Mouse (Mus musculus) heart, postnatal 0 days (tissue): ENCODE measurements around the gene 1110051M20Rik. TPM values are rescaled to one million over a fixed set of nuclear protein-coding genes. Genes with fewer than 3 reads are reported as not detected.
"Not testable (repeated sequence)": the region's sequence is repeated elsewhere in the genome, so short reads cannot be mapped to it uniquely, and the experiment has no call there.

Experiments
- ATAC-seq: fragments of 200-750 bp; cut with Nextera tagmentation; 2 replicates; pipeline ENCODE4 v1.8.0; 2017; ENCODE audit warnings: low read depth, moderate number of reproducible peaks, moderate library complexity; ENCODE audit not compliant: insufficient read depth
- DNase-seq: peaks from one replicate; pipeline ENCODE4 v3.0.0-alpha.2; 2016; ENCODE audit warnings: low spot score
- H3K27ac ChIP-seq: fragments of 300-500 bp; sonication (generic); 2 replicates; pipeline ENCODE4 v1.5.1; 2014; ENCODE audit warnings: low read depth, mild to moderate bottlenecking
- H3K27me3 ChIP-seq: fragments of 300-500 bp; sonication (generic); 2 replicates; pipeline ENCODE4 v1.6.1; 2014; ENCODE audit warnings: low read length, mixed read lengths; ENCODE audit not compliant: control insufficient read depth, insufficient read depth
- H3K36me3 ChIP-seq: fragments of 300-500 bp; sonication (generic); replicated peaks from 2 replicates; pipeline ENCODE4 v1.6.1; 2014; ENCODE audit warnings: low read length, mixed read lengths; ENCODE audit not compliant: control insufficient read depth, insufficient read depth
- H3K4me1 ChIP-seq: fragments of 300-500 bp; sonication (generic); 2 replicates; pipeline ENCODE4 v1.6.1; 2014; ENCODE audit warnings: antibody characterized with exemption; ENCODE audit not compliant: control insufficient read depth, insufficient read depth
- H3K4me2 ChIP-seq: fragments of 300-500 bp; sonication (generic); 2 replicates; pipeline ENCODE4 v1.6.1; 2014; ENCODE audit warnings: low read depth, mild to moderate bottlenecking, low read length, moderate library complexity
- H3K4me3 ChIP-seq: fragments of 300-500 bp; sonication (generic); 2 replicates; pipeline ENCODE4 v1.5.1; 2014; ENCODE audit warnings: low read depth, low read length
- H3K9ac ChIP-seq: fragments of 300-500 bp; sonication (generic); replicated peaks from 2 replicates; pipeline ENCODE4 v1.6.1; 2014; ENCODE audit warnings: low read depth, low read length, mixed read lengths
- H3K9me3 ChIP-seq: fragments of 300-500 bp; sonication (generic); replicated peaks from 2 replicates; pipeline ENCODE4 v1.6.1; 2016; ENCODE audit warnings: low read length; ENCODE audit not compliant: control insufficient read depth
- CTCF ChIP-seq: IDR thresholded peaks from 2 replicates; pipeline ENCODE4 v1.5.1; 2016; ENCODE audit warnings: antibody characterized with exemption, control low read depth, low read depth
- EP300 ChIP-seq: IDR thresholded peaks from 2 replicates; pipeline ENCODE4 v1.6.1; 2016; ENCODE audit warnings: antibody characterized with exemption, low read depth
- WGBS: fragments of 180-500 bp; shearing (Covaris S2); extraction: QIAGEN DNeasy Blood & Tissue Kit; methylation state at CpG from one replicate; pipeline ENCODE4 v1.1.7; 2014; 5-methylcytosine and 5-hydroxymethylcytosine counted together
- polyA plus RNA-seq: library from polyadenylated mRNA; unstranded; fragments of >200 nt; fragmentation: Nextera tagmentation; extraction: Ambion mirVana; gene quantifications from 2 replicates; pipeline ENCODE4 v1.2.1, GENCODE M21; 2015
- total RNA-seq: library from RNA; depleted of rRNA; stranded (reverse); fragments of >200 nt; gene quantifications from 2 replicates; pipeline ENCODE4 v1.2.3, GENCODE M21; 2014; ENCODE audit warnings: low replicate concordance; rRNA removed

Gene 1110051M20Rik
- total RNA-seq (24.5 and 32.0 TPM in 2 replicates), polyA plus RNA-seq (24.6 and 27.8 TPM in 2 replicates)

DNA sequence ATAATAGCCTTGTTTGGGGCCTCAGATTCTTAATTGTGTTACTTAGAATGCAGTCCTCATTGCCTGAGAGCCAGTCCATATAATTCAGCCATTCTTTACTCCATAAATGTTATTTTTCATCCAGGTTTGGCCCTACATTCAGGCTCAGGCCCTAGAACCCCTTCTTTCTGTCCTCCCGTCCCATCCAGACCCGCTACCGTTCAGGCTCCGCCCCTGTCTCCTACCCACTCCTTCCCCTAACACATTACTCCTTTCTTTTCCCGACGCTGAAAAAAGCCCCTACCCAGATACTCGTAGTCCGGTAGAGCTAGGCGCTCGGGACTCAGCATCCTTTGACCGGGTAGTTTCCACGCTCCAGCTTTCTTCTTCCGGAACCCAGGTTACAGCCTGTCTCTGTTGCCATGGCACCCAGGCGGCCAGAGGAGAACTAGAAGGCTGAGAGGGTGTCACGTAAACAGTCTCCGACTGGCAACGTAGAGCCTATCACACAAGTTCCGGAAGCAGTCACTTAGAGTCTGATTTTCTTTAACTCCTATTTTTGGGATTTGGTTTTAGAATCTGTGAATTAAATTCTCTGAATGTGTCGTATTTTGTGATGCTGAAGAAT, at the start of gene 1110051M20Rik:
Gene 1110051M20Rik, minus strand, starts transcription at position 419 of the 607 bp plus-strand sequence.
- Histone ChIP-seq H3K4me2 (peak within 1 kb of the TSS; percentile 61), H3K4me3 (peak within 1 kb of the TSS; percentile 51), H3K9ac (no peak within 1 kb of the TSS), H3K4me1 (0 out of 2 replicates have a peak, but pooled peaks cover 5% of the 10 kb centered on the region), H3K27me3 (no peaks in the 10 kb centered on the region), H3K36me3 (no peaks in the 10 kb centered on the region), H3K27ac (no peak within 1 kb of the TSS), H3K9me3 (no peaks in the 10 kb centered on the region)
- 1% methylated on average over 19 of the region's 19 CpGs for WGBS
- no peak for TF ChIP-seq CTCF
- no peak for TF ChIP-seq EP300
- peak; percentile 86 for DNase-seq
- ATAC-seq = peak; percentile 93

DNA sequence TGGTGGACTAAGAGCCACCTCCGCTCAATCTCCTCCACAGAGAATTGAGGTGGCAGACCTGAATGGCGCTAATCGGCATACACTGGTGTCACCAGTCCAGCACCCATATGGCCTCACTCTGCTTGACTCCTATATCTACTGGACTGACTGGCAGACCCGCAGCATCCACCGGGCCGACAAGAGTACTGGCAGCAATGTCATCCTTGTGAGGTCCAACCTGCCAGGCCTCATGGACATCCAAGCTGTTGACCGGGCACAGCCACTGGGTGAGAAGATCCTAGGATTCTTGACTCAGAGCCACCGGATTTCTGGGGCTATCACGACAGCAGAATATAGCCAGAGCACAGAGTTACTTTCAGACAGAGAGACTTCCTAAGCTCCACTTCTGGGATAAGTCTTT, 49.5 kb upstream of the 1110051M20Rik start:
- Histone ChIP-seq H3K9me3 (no peaks in the 10 kb centered on the region), H3K4me2 (no peak overlapping the region), H3K9ac (no peak overlapping the region), H3K27ac (no peak overlapping the region), H3K27me3 (no peaks in the 10 kb centered on the region), H3K36me3 (peaks cover 76% of the 10 kb centered on the region), H3K4me3 (no peak overlapping the region), H3K4me1 (no peaks in the 10 kb centered on the region)
- DNase-seq (no peak), ATAC-seq (no peak)
- TF ChIP-seq EP300 = no peak
- no peak for TF ChIP-seq CTCF
- 89% methylated on average over 9 of the region's 9 CpGs for WGBS

DNA sequence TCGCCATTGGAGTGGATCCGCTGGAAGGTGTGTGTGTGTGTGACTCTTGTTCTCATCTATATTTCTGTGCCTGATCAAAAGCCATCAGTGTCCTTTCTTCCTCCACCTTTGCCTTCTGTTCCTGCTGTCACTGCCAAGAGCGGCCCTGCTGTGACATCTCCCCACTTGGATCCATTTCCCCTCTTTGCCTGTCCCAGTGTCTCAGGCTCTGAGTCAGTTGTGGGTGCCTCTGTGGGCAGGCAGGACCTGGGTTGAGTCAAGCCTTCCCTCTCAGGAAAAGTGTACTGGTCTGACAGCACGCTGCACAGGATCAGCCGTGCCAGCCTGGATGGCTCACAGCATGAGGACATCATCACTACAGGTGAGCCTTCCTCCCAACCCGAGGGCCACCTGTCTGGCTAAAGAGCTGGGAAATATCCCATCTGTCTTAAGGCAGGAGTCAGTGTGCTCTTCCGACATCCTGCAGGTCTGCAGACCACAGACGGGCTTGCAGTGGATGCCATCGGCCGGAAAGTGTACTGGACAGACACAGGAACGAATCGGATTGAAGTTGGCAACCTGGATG, 47.6 kb upstream of the 1110051M20Rik start:
- DNase-seq = no peak
- H3K36me3 ChIP-seq = peaks cover 81% of the 10 kb centered on the region

DNA sequence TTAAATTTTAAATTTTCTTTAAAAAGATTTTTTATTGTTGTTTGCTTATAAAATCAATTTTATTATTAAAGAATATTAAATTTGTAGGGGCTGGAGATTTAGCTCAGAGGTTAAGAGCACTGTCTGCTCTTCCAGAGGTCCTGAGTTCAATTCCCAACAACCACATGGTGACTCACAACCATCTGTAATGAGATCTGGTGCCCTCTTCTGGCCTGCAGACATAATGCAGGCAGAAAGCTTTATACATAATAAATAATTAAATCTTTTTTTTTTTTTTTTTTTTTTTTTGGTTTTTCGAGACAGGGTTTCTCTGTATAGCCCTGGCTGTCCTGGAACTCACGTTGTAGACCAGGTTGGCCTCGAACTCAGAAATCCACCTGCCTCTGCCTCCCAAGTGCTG, 42.8 kb upstream of the 1110051M20Rik start:
- not testable (repeated sequence) for H3K27ac ChIP-seq, H3K27me3 ChIP-seq, H3K4me2 ChIP-seq, H3K9ac ChIP-seq, H3K4me3 ChIP-seq, H3K9me3 ChIP-seq, DNase-seq, H3K4me1 ChIP-seq, ATAC-seq
- peaks cover 42% of the 10 kb centered on the region for H3K36me3 ChIP-seq
- TF ChIP-seq CTCF = peak; percentile 57
- 83% methylated on average over 1 of the region's 3 CpGs for WGBS

More for the DNA sequence above, 47.6 kb upstream of the 1110051M20Rik start:
- no peaks in the 10 kb centered on the region for H3K9me3 ChIP-seq
- no peak overlapping the region for H3K27ac ChIP-seq
- 95% methylated on average over 12 of the region's 12 CpGs for WGBS
- H3K4me1 ChIP-seq = no peaks in the 10 kb centered on the region
- no peak for ATAC-seq
- no peak overlapping the region for H3K9ac ChIP-seq
- no peak overlapping the region for H3K4me2 ChIP-seq
- TF ChIP-seq CTCF (no peak), EP300 (no peak)
- no peaks in the 10 kb centered on the region for H3K27me3 ChIP-seq
- no peak overlapping the region for H3K4me3 ChIP-seq

DNA sequence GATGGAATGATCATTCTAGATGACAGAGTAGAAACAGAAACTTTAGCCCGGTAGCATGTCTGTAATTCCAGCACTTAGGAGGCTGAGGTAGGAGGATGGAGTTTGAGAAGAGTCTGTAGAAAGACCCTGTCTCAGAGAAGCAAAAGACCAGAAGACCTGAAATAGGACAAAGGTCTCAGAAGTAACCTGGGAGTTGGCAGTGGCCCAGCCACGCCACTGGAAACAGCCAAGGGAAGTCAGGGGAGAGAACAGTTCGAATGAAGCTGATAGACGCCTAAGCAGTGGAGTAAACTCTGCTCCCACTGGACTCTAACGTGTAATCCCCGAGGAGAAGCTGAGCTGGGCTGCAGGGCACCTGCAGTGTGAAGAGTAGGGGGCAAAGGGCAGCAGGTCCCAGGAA, 40.8 kb upstream of the 1110051M20Rik start:
- no peak for TF ChIP-seq CTCF
- no peak for TF ChIP-seq EP300
- Histone ChIP-seq H3K27me3 (no peaks in the 10 kb centered on the region), H3K4me1 (no peaks in the 10 kb centered on the region), H3K4me3 (no peak overlapping the region), H3K36me3 (peaks cover 23% of the 10 kb centered on the region), H3K4me2 (no peak overlapping the region), H3K9ac (no peak overlapping the region), H3K9me3 (no peaks in the 10 kb centered on the region), H3K27ac (no peak overlapping the region)
- ATAC-seq = no peak
- DNase-seq = no peak
- WGBS = 68% methylated on average over 6 of the region's 6 CpGs

DNA sequence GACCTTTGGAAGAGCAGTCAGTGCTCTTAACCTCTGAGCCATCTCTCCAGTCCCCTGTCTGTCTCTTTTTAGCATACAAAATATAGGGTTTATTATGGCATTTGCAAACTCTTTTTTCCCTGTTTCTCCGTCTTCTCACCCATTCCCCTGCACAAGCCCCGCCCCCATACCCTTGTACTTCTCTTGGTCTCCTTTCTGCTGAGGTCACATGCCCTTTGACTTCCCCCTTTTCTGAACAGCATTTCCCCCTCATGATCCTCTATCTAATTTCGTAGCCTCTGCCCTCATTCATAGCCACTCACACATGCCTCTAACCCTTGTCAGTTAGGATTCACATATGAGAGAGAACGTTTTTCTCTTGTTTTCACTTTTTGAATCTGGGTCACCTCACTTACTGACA, 40.2 kb upstream of the 1110051M20Rik start:
- Histone ChIP-seq H3K4me1 (no peaks in the 10 kb centered on the region), H3K27me3 (no peaks in the 10 kb centered on the region), H3K4me2 (no peak overlapping the region), H3K27ac (no peak overlapping the region), H3K4me3 (no peak overlapping the region), H3K9me3 (no peaks in the 10 kb centered on the region), H3K9ac (no peak overlapping the region), H3K36me3 (peaks cover 18% of the 10 kb centered on the region)
- ATAC-seq (no peak), DNase-seq (no peak)
- TF ChIP-seq EP300 (no peak), CTCF (no peak)
- WGBS = 78% methylated on average over 4 of the region's 4 CpGs
